Mouse (Mus musculus): ENCODE results near the gene Ube2a. TPM values are rescaled to one million over a fixed set of nuclear protein-coding genes. Genes with fewer than 3 reads are reported as not detected.

Ube2a gene
- polyA plus RNA-seq, 1 experiment from 2014 or later = 139 TPM

GRCm38 (mm10) chrX:36906539-36906938 lies 32.8 kb downstream of the Ube2a start:
- no peak overlapping the region for H3K4me2 ChIP-seq (replicated peaks; ENCODE audit: low read depth)
- H3K9me3 ChIP-seq (ENCODE audit: control insufficient read depth, low read length) = no peaks in the 10 kb centered on the region
- WGBS = 29% methylated on average over 5 of the region's 5 CpGs
- H3K9ac ChIP-seq (ENCODE audit: low read length) = no peak overlapping the region
- no peak overlapping the region for H3K27ac ChIP-seq (replicated peaks)
- H3K4me1 ChIP-seq (replicated peaks; ENCODE audit: control insufficient read depth, insufficient read depth) = no peaks in the 10 kb centered on the region
- no peak overlapping the region for H3K4me3 ChIP-seq (ENCODE audit: low read depth, low read length)
- no peak for DNase-seq (ENCODE audit: low spot score)
- H3K36me3 ChIP-seq (ENCODE audit: control insufficient read depth, insufficient read depth, low read length) = no peaks in the 10 kb centered on the region
- TF ChIP-seq CTCF (IDR thresholded peaks at IDR 0.05; ENCODE audit: low read depth) (peak; percentile 52), EP300 (optimal IDR thresholded peaks at IDR 0.05) (no peak)
- no peaks in the 10 kb centered on the region for H3K27me3 ChIP-seq (ENCODE audit: control insufficient read depth, insufficient read depth, low read length)
- ATAC-seq (ENCODE audit: low FRiP score, low TSS enrichment) = no peak

GRCm38 (mm10) chrX:36911343-36911742 lies 37.6 kb downstream of the Ube2a start:
- Histone ChIP-seq H3K27ac (replicated peaks) (no peak overlapping the region), H3K27me3 (ENCODE audit: control insufficient read depth, insufficient read depth, low read length) (no peaks in the 10 kb centered on the region), H3K9ac (ENCODE audit: low read length) (no peak overlapping the region), H3K9me3 (ENCODE audit: control insufficient read depth, low read length) (no peaks in the 10 kb centered on the region), H3K4me1 (replicated peaks; ENCODE audit: control insufficient read depth, insufficient read depth) (no peaks in the 10 kb centered on the region), H3K36me3 (ENCODE audit: control insufficient read depth, insufficient read depth, low read length) (no peaks in the 10 kb centered on the region), H3K4me2 (replicated peaks; ENCODE audit: low read depth) (no peak overlapping the region), H3K4me3 (ENCODE audit: low read depth, low read length) (no peak overlapping the region)
- TF ChIP-seq EP300 (optimal IDR thresholded peaks at IDR 0.05) (no peak), CTCF (IDR thresholded peaks at IDR 0.05; ENCODE audit: low read depth) (peak; percentile 77)
- DNase-seq (ENCODE audit: low spot score) = peak; percentile 55
- 41% methylated on average over 12 of the region's 12 CpGs for WGBS
- no peak for ATAC-seq (ENCODE audit: low FRiP score, low TSS enrichment)

- Histone ChIP-seq H3K4me3 (ENCODE audit: low read depth, low read length) (no peak overlapping the region), H3K36me3 (ENCODE audit: control insufficient read depth, insufficient read depth, low read length) (no peaks in the 10 kb centered on the region), H3K4me2 (replicated peaks; ENCODE audit: low read depth) (no peak overlapping the region), H3K9ac (ENCODE audit: low read length) (no peak overlapping the region), H3K27ac (replicated peaks) (no peak overlapping the region), H3K9me3 (ENCODE audit: control insufficient read depth, low read length) (no peaks in the 10 kb centered on the region), H3K27me3 (ENCODE audit: control insufficient read depth, insufficient read depth, low read length) (no peaks in the 10 kb centered on the region), H3K4me1 (replicated peaks; ENCODE audit: control insufficient read depth, insufficient read depth) (no peaks in the 10 kb centered on the region)
- ATAC-seq (ENCODE audit: low FRiP score, low TSS enrichment) (no peak), DNase-seq (ENCODE audit: low spot score) (no peak)
- 46% methylated on average over 1 of the region's 1 CpGs for WGBS
- TF ChIP-seq EP300 (optimal IDR thresholded peaks at IDR 0.05) (no peak), CTCF (IDR thresholded peaks at IDR 0.05; ENCODE audit: low read depth) (no peak)
Observed at GRCm38 (mm10) chrX:36917749-36918148, 44.0 kb downstream of the Ube2a start.

GRCm38 (mm10) chrX:36921346-36921745 lies 47.6 kb downstream of the Ube2a start:
- H3K9ac ChIP-seq (ENCODE audit: low read length) = no peak overlapping the region
- 79% methylated on average over 4 of the region's 4 CpGs for WGBS
- no peaks in the 10 kb centered on the region for H3K27me3 ChIP-seq (ENCODE audit: control insufficient read depth, insufficient read depth, low read length)
- H3K4me2 ChIP-seq (replicated peaks; ENCODE audit: low read depth) = no peak overlapping the region
- H3K4me3 ChIP-seq (ENCODE audit: low read depth, low read length) = no peak overlapping the region
- H3K9me3 ChIP-seq (ENCODE audit: control insufficient read depth, low read length) = no peaks in the 10 kb centered on the region
- no peak overlapping the region for H3K27ac ChIP-seq (replicated peaks)
- ATAC-seq (ENCODE audit: low FRiP score, low TSS enrichment) = no peak
- TF ChIP-seq EP300 (optimal IDR thresholded peaks at IDR 0.05) (no peak), CTCF (IDR thresholded peaks at IDR 0.05; ENCODE audit: low read depth) (no peak)
- H3K4me1 ChIP-seq (replicated peaks; ENCODE audit: control insufficient read depth, insufficient read depth) = no peaks in the 10 kb centered on the region
- H3K36me3 ChIP-seq (ENCODE audit: control insufficient read depth, insufficient read depth, low read length) = no peaks in the 10 kb centered on the region
- DNase-seq (ENCODE audit: low spot score) = no peak

- Histone ChIP-seq H3K27me3 (ENCODE audit: control insufficient read depth, insufficient read depth, low read length) (no peaks in the 10 kb centered on the region), H3K9me3 (ENCODE audit: control insufficient read depth, low read length) (no peaks in the 10 kb centered on the region), H3K4me3 (ENCODE audit: low read depth, low read length) (no peak overlapping the region), H3K36me3 (ENCODE audit: control insufficient read depth, insufficient read depth, low read length) (no peaks in the 10 kb centered on the region), H3K4me2 (replicated peaks; ENCODE audit: low read depth) (no peak overlapping the region), H3K4me1 (replicated peaks; ENCODE audit: control insufficient read depth, insufficient read depth) (no peaks in the 10 kb centered on the region), H3K9ac (ENCODE audit: low read length) (no peak overlapping the region), H3K27ac (replicated peaks) (no peak overlapping the region)
- no peak for TF ChIP-seq EP300 (optimal IDR thresholded peaks at IDR 0.05)
- no peak for TF ChIP-seq CTCF (IDR thresholded peaks at IDR 0.05; ENCODE audit: low read depth)
- WGBS = 83% methylated on average over 4 of the region's 4 CpGs
- DNase-seq (ENCODE audit: low spot score) = no peak
- ATAC-seq (ENCODE audit: low FRiP score, low TSS enrichment) = no peak
Observed at GRCm38 (mm10) chrX:36928791-36929190, 55.1 kb downstream of the Ube2a start.

- DNase-seq (ENCODE audit: low spot score) (no peak), ATAC-seq (ENCODE audit: low FRiP score, low TSS enrichment) (no peak)
- Histone ChIP-seq H3K27me3 (ENCODE audit: control insufficient read depth, insufficient read depth, low read length) (no peaks in the 10 kb centered on the region), H3K4me1 (replicated peaks; ENCODE audit: control insufficient read depth, insufficient read depth) (no peaks in the 10 kb centered on the region), H3K36me3 (ENCODE audit: control insufficient read depth, insufficient read depth, low read length) (no peaks in the 10 kb centered on the region), H3K4me3 (ENCODE audit: low read depth, low read length) (no peak overlapping the region), H3K9ac (ENCODE audit: low read length) (no peak overlapping the region), H3K9me3 (ENCODE audit: control insufficient read depth, low read length) (no peaks in the 10 kb centered on the region), H3K4me2 (replicated peaks; ENCODE audit: low read depth) (no peak overlapping the region), H3K27ac (replicated peaks) (no peak overlapping the region)
- WGBS = 57% methylated on average over 4 of the region's 4 CpGs
- TF ChIP-seq CTCF (IDR thresholded peaks at IDR 0.05; ENCODE audit: low read depth) (no peak), EP300 (optimal IDR thresholded peaks at IDR 0.05) (no peak)
Observed at GRCm38 (mm10) chrX:36929694-36930093, 56.0 kb downstream of the Ube2a start.

Data from stomach, postnatal 0 days (tissue).